Mouse (Mus musculus) erythroblast, adult 5-6 weeks (primary cell): ENCODE results near the gene Sfr1. TPM values are rescaled to one million over a fixed set of nuclear protein-coding genes. Genes with fewer than 3 reads are reported as not detected.

Experiments
- ATAC-seq: replicated peaks from 2 replicates; pipeline ENCODE4 v1.8.0; 2016; ENCODE audit warnings: moderate number of reproducible peaks, mild to moderate bottlenecking, moderate TSS enrichment, inconsistent platforms; ENCODE audit not compliant: poor library complexity, low FRiP score, severe bottlenecking
- total RNA-seq, 2 experiments: library from RNA; stranded (forward) in 1 of 2; stranded (reverse) in 1 of 2; fragments of 150-400 nt in 1 of 2; fragments of 200-764, 138-1000 nt in 1 of 2; gene quantifications; 2 replicates each; pipeline versions ENCODE4 v1.2.3 to v1.2.4; 2015 to 2017; ENCODE audit warnings: low replicate concordance in 2 of 2

Gene Sfr1
- total RNA-seq, 2 experiments from 2014 or later: 23.4 to 25.2 TPM

- no peak for ATAC-seq
Measured at GRCm38 (mm10) chr19:47748950-47749349, 17.5 kb downstream of the Sfr1 start.

- no peak for ATAC-seq
Measured at GRCm38 (mm10) chr19:47750391-47750790, 18.9 kb downstream of the Sfr1 start.

GRCm38 (mm10) chr19:47752456-47752855 is 21.0 kb downstream of the Sfr1 start:
- no peak for ATAC-seq

GRCm38 (mm10) chr19:47753921-47754320 is 22.4 kb downstream of the Sfr1 start:
- ATAC-seq: no peak

- ATAC-seq: no peak
Measured at GRCm38 (mm10) chr19:47754931-47755330, 23.4 kb downstream of the Sfr1 start.

GRCm38 (mm10) chr19:47755625-47756024 is 24.1 kb downstream of the Sfr1 start:
- ATAC-seq: no peak

GRCm38 (mm10) chr19:47777847-47778246 is 46.4 kb downstream of the Sfr1 start:
- ATAC-seq: no peak

- no peak for ATAC-seq
Measured at GRCm38 (mm10) chr19:47780145-47780544, 48.7 kb downstream of the Sfr1 start.

GRCm38 (mm10) chr19:47780972-47781371 is 49.5 kb downstream of the Sfr1 start:
- no peak for ATAC-seq

GRCm38 (mm10) chr19:47783898-47784297 is 52.4 kb downstream of the Sfr1 start:
- no peak for ATAC-seq

Other genes starting within 250 kb of the Sfr1 start
- gene Stn1, start 194.2 kb upstream of the Sfr1 start, total RNA-seq (2015; ENCODE audit: low replicate concordance): 3.8 TPM in 2 replicates
- 7.1 and 8.2 TPM in 2 replicates for gene Stn1, start 194.2 kb upstream of the Sfr1 start, total RNA-seq (2017; ENCODE audit: low replicate concordance)
- 74.0 and 81.3 TPM in 2 replicates for gene Slk, start 152.0 kb upstream of the Sfr1 start, total RNA-seq (2015; ENCODE audit: low replicate concordance)
- 96.8 and 148 TPM in 2 replicates for gene Slk, start 152.0 kb upstream of the Sfr1 start, total RNA-seq (2017; ENCODE audit: low replicate concordance)
- not detected in 2 replicates for gene Col17a1, start 39.6 kb upstream of the Sfr1 start, total RNA-seq (2015; ENCODE audit: low replicate concordance)
- not detected in 2 replicates for gene Col17a1, start 39.6 kb upstream of the Sfr1 start, total RNA-seq (2017; ENCODE audit: low replicate concordance)
- 63.7 and 66.9 TPM in 2 replicates for gene Gsto1, start 123.3 kb downstream of the Sfr1 start, total RNA-seq (2015; ENCODE audit: low replicate concordance)
- 18.0 and 37.7 TPM in 2 replicates for gene Gsto1, start 123.3 kb downstream of the Sfr1 start, total RNA-seq (2017; ENCODE audit: low replicate concordance)
- gene Gsto2, start 133.9 kb downstream of the Sfr1 start, total RNA-seq (2015; ENCODE audit: low replicate concordance): not detected in 2 replicates
- not detected in 2 replicates for gene Gsto2, start 133.9 kb downstream of the Sfr1 start, total RNA-seq (2017; ENCODE audit: low replicate concordance)
- gene Cfap43, start 187.6 kb downstream of the Sfr1 start, total RNA-seq (2015; ENCODE audit: low replicate concordance): not detected in 2 replicates
- not detected in 2 replicates for gene Cfap43, start 187.6 kb downstream of the Sfr1 start, total RNA-seq (2017; ENCODE audit: low replicate concordance)
- gene Itprip, start 187.6 kb downstream of the Sfr1 start, total RNA-seq (2015; ENCODE audit: low replicate concordance): 4.6 and 19.0 TPM in 2 replicates
- gene Itprip, start 187.6 kb downstream of the Sfr1 start, total RNA-seq (2017; ENCODE audit: low replicate concordance): 3.1 and 7.2 TPM in 2 replicates
- not detected in 2 replicates for gene Cfap58, start 206.0 kb downstream of the Sfr1 start, total RNA-seq (2015; ENCODE audit: low replicate concordance)
- not detected in 2 replicates for gene Cfap58, start 206.0 kb downstream of the Sfr1 start, total RNA-seq (2017; ENCODE audit: low replicate concordance)